Mouse (Mus musculus) limb, embryonic 13.5 days (tissue): ENCODE data around the gene Gpr12. TPM values are rescaled to one million over a fixed set of nuclear protein-coding genes. Genes with fewer than 3 reads are reported as not detected.
"Not testable (repeated sequence)": the region's sequence is repeated elsewhere in the genome, so short reads cannot be mapped to it uniquely, and the experiment has no call there.

ENCODE experiments used
- ATAC-seq: fragments of 200-750 bp; cut with Nextera tagmentation; 2 replicates; pipeline ENCODE4 v1.8.0; 2017; ENCODE audit warnings: low read depth, moderate number of reproducible peaks, moderate TSS enrichment; ENCODE audit not compliant: low FRiP score
- H3K27ac ChIP-seq: fragments of 300-500 bp; sonication (generic); 2 replicates; pipeline ENCODE4 v1.5.1; 2015; ENCODE audit warnings: inconsistent platforms, mild to moderate bottlenecking, moderate library complexity
- H3K27me3 ChIP-seq: fragments of 300-500 bp; sonication (generic); 2 replicates; pipeline ENCODE4 v1.6.1; 2015; ENCODE audit warnings: mild to moderate bottlenecking, inconsistent platforms
- H3K36me3 ChIP-seq: fragments of 300-500 bp; sonication (generic); 2 replicates; pipeline ENCODE4 v1.6.1; 2015; ENCODE audit warnings: inconsistent platforms, mild to moderate bottlenecking, moderate library complexity
- H3K4me1 ChIP-seq: fragments of 300-500 bp; sonication (generic); 2 replicates; pipeline ENCODE4 v1.6.1; 2015; ENCODE audit warnings: inconsistent platforms
- H3K4me2 ChIP-seq: fragments of 300-500 bp; sonication (generic); replicated peaks from 2 replicates; pipeline ENCODE4 v1.6.1; 2015; ENCODE audit warnings: inconsistent platforms, mild to moderate bottlenecking, moderate library complexity
- H3K4me3 ChIP-seq: fragments of 300-500 bp; sonication (generic); 2 replicates; pipeline ENCODE4 v1.5.1; 2015; ENCODE audit warnings: moderate library complexity, mild to moderate bottlenecking, inconsistent platforms
- H3K9ac ChIP-seq: fragments of 300-500 bp; sonication (generic); 2 replicates; pipeline ENCODE4 v1.6.1; 2015; ENCODE audit warnings: mild to moderate bottlenecking, inconsistent platforms
- H3K9me3 ChIP-seq: fragments of 300-500 bp; sonication (generic); 2 replicates; pipeline ENCODE4 v1.6.1; 2016; ENCODE audit warnings: inconsistent platforms
- WGBS: fragments of 180-500 bp; shearing (Covaris S2); methylation state at CpG from one replicate; pipeline ENCODE4 v1.1.7; 2015; 5-methylcytosine and 5-hydroxymethylcytosine counted together
- polyA plus RNA-seq: library from polyadenylated mRNA; unstranded; fragments of >200 nt; fragmentation: Nextera tagmentation; extraction: Ambion mirVana; gene quantifications from 2 replicates; pipeline ENCODE4 v1.2.1, GENCODE M21; 2015

The Gpr12 gene
- polyA plus RNA-seq, 1 experiment from 2014 or later = 0.17 TPM

- H3K36me3 ChIP-seq = no peaks in the 10 kb centered on the region
- no peaks in the 10 kb centered on the region for H3K9me3 ChIP-seq
- no peaks in the 10 kb centered on the region for H3K4me1 ChIP-seq
- no peak overlapping the region for H3K9ac ChIP-seq
- ATAC-seq = no peak
- no peak overlapping the region for H3K27ac ChIP-seq
- H3K27me3 ChIP-seq = 0 out of 2 replicates have a peak, but pooled peaks cover 2% of the 10 kb centered on the region
- H3K4me2 ChIP-seq = no peak overlapping the region
- no peak overlapping the region for H3K4me3 ChIP-seq
- WGBS = 90% methylated on average over 3 of the region's 3 CpGs
These were observed 8.4 kb downstream of the Gpr12 start for GRCm38 (mm10) chr5:146576668-146577067.

- not testable (repeated sequence) for ATAC-seq, H3K27me3 ChIP-seq, H3K36me3 ChIP-seq, H3K9ac ChIP-seq, H3K4me2 ChIP-seq, H3K4me3 ChIP-seq, H3K27ac ChIP-seq, H3K4me1 ChIP-seq, H3K9me3 ChIP-seq
- WGBS = 89% methylated on average over 4 of the region's 4 CpGs
These were observed 12.3 kb downstream of the Gpr12 start for GRCm38 (mm10) chr5:146572735-146573042.

GRCm38 (mm10) chr5:146571830-146572734 is 13.0 kb downstream of the Gpr12 start:
- not testable (repeated sequence) for H3K27me3 ChIP-seq, H3K27ac ChIP-seq, H3K4me3 ChIP-seq, H3K9me3 ChIP-seq, H3K36me3 ChIP-seq, H3K4me2 ChIP-seq, H3K4me1 ChIP-seq, H3K9ac ChIP-seq, ATAC-seq
- 63% methylated on average over 6 of the region's 6 CpGs for WGBS

GRCm38 (mm10) chr5:146570179-146570578 is 14.9 kb downstream of the Gpr12 start:
- not testable (repeated sequence) for H3K4me2 ChIP-seq, H3K27ac ChIP-seq, H3K27me3 ChIP-seq, H3K36me3 ChIP-seq, H3K4me1 ChIP-seq, H3K9me3 ChIP-seq, H3K4me3 ChIP-seq, H3K9ac ChIP-seq, ATAC-seq
- 82% methylated on average over 6 of the region's 6 CpGs for WGBS

GRCm38 (mm10) chr5:146567054-146567453 is 18.0 kb downstream of the Gpr12 start:
- Histone ChIP-seq H3K27ac (no peak overlapping the region), H3K4me1 (no peaks in the 10 kb centered on the region), H3K4me2 (no peak overlapping the region), H3K27me3 (no peaks in the 10 kb centered on the region), H3K36me3 (no peaks in the 10 kb centered on the region), H3K9me3 (no peaks in the 10 kb centered on the region), H3K4me3 (no peak overlapping the region), H3K9ac (no peak overlapping the region)
- 62% methylated on average over 4 of the region's 4 CpGs for WGBS
- no peak for ATAC-seq

- WGBS = 96% methylated on average over 1 of the region's 1 CpGs
- Histone ChIP-seq H3K9ac (no peak overlapping the region), H3K4me1 (no peaks in the 10 kb centered on the region), H3K4me2 (no peak overlapping the region), H3K27ac (no peak overlapping the region), H3K9me3 (no peaks in the 10 kb centered on the region), H3K27me3 (no peaks in the 10 kb centered on the region), H3K36me3 (no peaks in the 10 kb centered on the region), H3K4me3 (no peak overlapping the region)
- no peak for ATAC-seq
These were observed 20.8 kb downstream of the Gpr12 start for GRCm38 (mm10) chr5:146564259-146564658.

GRCm38 (mm10) chr5:146555836-146556235 is 29.2 kb downstream of the Gpr12 start, which contains the start of gene Gm3415:
Gm3415 (plus strand) TSS chr5:146556136.
- H3K4me3 ChIP-seq, H3K36me3 ChIP-seq, H3K27ac ChIP-seq, H3K9me3 ChIP-seq, H3K4me1 ChIP-seq, H3K9ac ChIP-seq, ATAC-seq, H3K4me2 ChIP-seq, H3K27me3 ChIP-seq: not testable (repeated sequence)
- no CpG with 5 or more reads among the region's 3 CpGs for WGBS

- H3K27me3 ChIP-seq, H3K27ac ChIP-seq, H3K4me3 ChIP-seq, H3K4me1 ChIP-seq, H3K4me2 ChIP-seq, H3K9me3 ChIP-seq, ATAC-seq, H3K36me3 ChIP-seq, H3K9ac ChIP-seq: not testable (repeated sequence)
- WGBS = 97% methylated on average over 3 of the region's 3 CpGs
These were observed 47.7 kb downstream of the Gpr12 start, which contains the start of gene Gm3409 for GRCm38 (mm10) chr5:146537347-146537746. Gm3409 (plus strand) TSS chr5:146537647.

Other genes with a start within 250 kb of the Gpr12 start
- 3.7 and 4.5 TPM in 2 replicates for gene Wasf3, start 200.3 kb downstream of the Gpr12 start, polyA plus RNA-seq
- gene Gm6408, start 103.3 kb downstream of the Gpr12 start, polyA plus RNA-seq = not detected in 2 replicates
- not detected in 2 replicates for gene Gm6370, start 93.9 kb downstream of the Gpr12 start, polyA plus RNA-seq
- gene 4930449I24Rik, start 82.8 kb downstream of the Gpr12 start, polyA plus RNA-seq = not detected in 2 replicates
- gene Gm3402, start 71.1 kb downstream of the Gpr12 start, polyA plus RNA-seq = not detected in 2 replicates
- not detected in 2 replicates for gene Gm3404, start 59.4 kb downstream of the Gpr12 start, polyA plus RNA-seq
- not detected in 2 replicates for gene Gm3409, start 47.6 kb downstream of the Gpr12 start, polyA plus RNA-seq
- not detected in 2 replicates for gene Gm3415, start 29.1 kb downstream of the Gpr12 start, polyA plus RNA-seq
- 14.4 and 15.8 TPM in 2 replicates for gene Usp12, start 209.8 kb upstream of the Gpr12 start, polyA plus RNA-seq
- 522 and 540 TPM in 2 replicates for gene Rpl21, start 247.7 kb upstream of the Gpr12 start, polyA plus RNA-seq